Mouse (Mus musculus): ENCODE data around the gene Tmem141. TPM values are rescaled to one million over a fixed set of nuclear protein-coding genes. Genes with fewer than 3 reads are reported as not detected.

Tmem141 gene
- polyA plus RNA-seq (2015; fragmentation: Nextera tagmentation; extraction: Ambion mirVana), result 20.0 and 25.6 TPM in 2 replicates

DNA sequence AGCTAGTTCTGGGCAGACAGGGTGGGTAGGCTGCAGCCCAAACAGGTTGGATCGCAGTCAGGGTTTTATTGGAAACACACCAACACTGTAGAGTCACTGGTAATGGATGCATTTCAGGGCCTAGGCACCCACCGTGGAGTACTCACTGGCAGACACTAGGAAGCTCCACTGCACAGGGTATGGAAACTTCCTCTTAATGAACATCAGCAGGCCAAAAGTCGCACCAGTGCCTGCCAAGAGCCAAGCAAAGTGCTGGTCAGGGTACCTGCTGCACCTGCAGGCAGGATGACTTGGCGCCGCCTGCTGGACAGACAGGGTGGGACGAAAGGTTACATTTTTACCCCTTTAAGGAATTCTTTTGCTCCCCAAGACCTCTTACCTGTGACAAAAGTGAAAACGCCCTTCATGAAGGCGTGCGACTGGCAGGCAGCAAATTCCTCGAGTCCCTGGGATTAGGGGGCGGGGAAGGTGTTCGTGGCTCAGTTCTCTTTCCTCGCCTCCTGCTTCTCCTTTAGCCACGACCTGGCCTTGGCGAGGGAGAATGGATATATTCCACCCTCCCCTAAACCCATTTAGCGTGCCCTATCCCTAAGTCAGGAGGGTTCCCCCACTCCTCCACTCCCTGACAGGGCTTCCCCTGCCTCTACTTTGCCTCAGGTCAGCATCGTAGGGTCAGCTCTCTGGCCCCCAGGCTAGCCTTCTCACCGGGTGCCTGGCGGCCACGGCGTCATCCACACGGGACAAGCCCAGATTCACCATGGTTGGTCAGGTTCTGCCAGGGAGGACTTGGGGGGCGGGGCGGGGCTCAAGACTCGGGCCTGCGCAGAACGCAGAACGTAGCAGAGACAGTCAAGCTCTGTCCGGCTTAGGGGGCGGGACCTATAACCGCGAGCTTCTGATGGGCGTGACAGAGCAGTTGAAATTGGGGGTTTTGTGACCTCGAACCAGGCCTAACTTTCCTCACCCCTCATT, at the start of gene Tmem141:
Gene Tmem141 (minus strand): TSS at position 777 of the 972 bp plus-strand sequence.
- Histone ChIP-seq H3K27ac (ENCODE audit: low read length) (peak within 1 kb of the TSS; percentile 67), H3K4me3 (ENCODE audit: low read length) (peak within 1 kb of the TSS; percentile 62), H3K4me1 (ENCODE audit: control insufficient read depth, insufficient read depth, low read length) (peaks cover 9% of the 10 kb centered on the region), H3K36me3 (ENCODE audit: control insufficient read depth, insufficient read depth) (no peaks in the 10 kb centered on the region), H3K9ac (ENCODE audit: low read length) (peak within 1 kb of the TSS; percentile 79), H3K4me2 (ENCODE audit: low read depth, low read length) (peak within 1 kb of the TSS; percentile 92), H3K9me3 (replicated peaks; ENCODE audit: control insufficient read depth, low read length) (no peaks in the 10 kb centered on the region), H3K27me3 (ENCODE audit: control insufficient read depth, insufficient read depth, low read length) (peaks cover 19% of the 10 kb centered on the region)
- WGBS, result 6% methylated on average over 34 of the region's 34 CpGs
- peak; percentile 92 for ATAC-seq (replicated peaks; ENCODE audit: extremely low read depth, insufficient read depth, low FRiP score)

DNA sequence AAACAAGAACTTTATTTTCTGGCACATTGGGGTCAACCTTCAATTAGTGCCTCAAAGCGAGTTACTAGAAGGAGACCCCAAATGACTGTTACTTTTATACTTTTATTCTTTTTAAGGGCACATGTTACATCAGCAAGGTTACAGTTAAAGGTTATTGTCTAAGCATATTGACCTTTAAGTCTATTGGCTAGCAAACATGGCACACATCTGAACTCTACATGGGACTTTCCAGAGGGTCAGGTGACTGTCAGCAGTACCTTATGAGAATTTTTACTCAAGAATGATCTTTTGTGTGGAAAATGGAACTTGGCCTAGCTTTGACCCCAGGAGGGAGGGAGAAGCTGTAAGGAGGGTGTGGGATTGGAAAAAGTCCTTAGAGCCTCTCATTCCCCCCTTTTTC, 44.7 kb upstream of the Tmem141 start:
- Histone ChIP-seq H3K27me3 (ENCODE audit: control insufficient read depth, insufficient read depth, low read length) (no peaks in the 10 kb centered on the region), H3K36me3 (ENCODE audit: control insufficient read depth, insufficient read depth) (no peaks in the 10 kb centered on the region), H3K9me3 (replicated peaks; ENCODE audit: control insufficient read depth, low read length) (no peaks in the 10 kb centered on the region), H3K4me3 (ENCODE audit: low read length) (no peak overlapping the region), H3K4me2 (ENCODE audit: low read depth, low read length) (no peak overlapping the region), H3K4me1 (ENCODE audit: control insufficient read depth, insufficient read depth, low read length) (no peaks in the 10 kb centered on the region), H3K9ac (ENCODE audit: low read length) (no peak overlapping the region), H3K27ac (ENCODE audit: low read length) (no peak overlapping the region)
- no peak for ATAC-seq (replicated peaks; ENCODE audit: extremely low read depth, insufficient read depth, low FRiP score)
- WGBS, result 56% methylated on average over 1 of the region's 1 CpGs

DNA sequence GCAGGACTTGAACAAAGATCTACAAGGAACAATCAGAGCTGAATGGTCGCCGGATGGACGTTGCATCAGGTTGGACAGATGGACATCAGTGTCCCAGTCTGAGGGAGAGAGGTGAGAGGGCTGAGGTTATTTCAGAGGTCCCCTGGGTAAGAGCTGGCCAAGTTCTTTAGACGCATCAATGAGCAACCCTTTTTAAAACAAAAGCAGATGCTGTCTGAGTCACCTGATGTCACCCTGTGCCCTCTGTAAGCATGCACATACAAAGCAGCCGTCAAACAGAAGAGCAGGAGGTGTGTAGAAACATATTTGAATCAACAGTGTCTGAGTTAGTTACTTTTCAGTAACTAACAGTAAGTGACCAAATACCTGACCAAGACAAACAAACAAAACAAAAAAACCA, 42.3 kb upstream of the Tmem141 start:
- no peak overlapping the region for H3K4me3 ChIP-seq (ENCODE audit: low read length)
- no peak overlapping the region for H3K27ac ChIP-seq (ENCODE audit: low read length)
- no peak overlapping the region for H3K9ac ChIP-seq (ENCODE audit: low read length)
- WGBS, result 68% methylated on average over 5 of the region's 5 CpGs
- H3K27me3 ChIP-seq (ENCODE audit: control insufficient read depth, insufficient read depth, low read length), result no peaks in the 10 kb centered on the region
- ATAC-seq (replicated peaks; ENCODE audit: extremely low read depth, insufficient read depth, low FRiP score), result no peak
- H3K4me2 ChIP-seq (ENCODE audit: low read depth, low read length), result no peak overlapping the region
- no peaks in the 10 kb centered on the region for H3K36me3 ChIP-seq (ENCODE audit: control insufficient read depth, insufficient read depth)
- no peaks in the 10 kb centered on the region for H3K4me1 ChIP-seq (ENCODE audit: control insufficient read depth, insufficient read depth, low read length)
- no peaks in the 10 kb centered on the region for H3K9me3 ChIP-seq (replicated peaks; ENCODE audit: control insufficient read depth, low read length)

DNA sequence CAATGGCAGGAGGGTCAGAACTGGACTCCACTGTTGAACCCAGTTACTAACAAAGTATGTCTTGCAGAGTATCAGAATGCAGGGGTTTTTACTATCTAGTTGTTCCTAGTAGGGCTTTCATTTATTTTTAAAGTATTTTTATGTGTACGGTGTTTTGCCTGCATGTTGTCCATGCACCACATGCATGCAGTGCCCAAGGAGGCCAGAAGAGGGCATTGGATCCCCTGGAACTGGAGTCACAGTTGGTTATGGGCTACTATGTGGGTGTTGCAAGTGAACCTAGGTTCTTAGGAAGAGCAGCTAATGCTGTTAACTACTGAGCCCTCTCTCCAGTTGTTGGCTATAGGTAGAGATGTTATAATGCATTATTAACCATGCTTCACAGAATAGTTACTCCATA, 41.7 kb upstream of the Tmem141 start:
- H3K4me1 ChIP-seq (ENCODE audit: control insufficient read depth, insufficient read depth, low read length), result no peaks in the 10 kb centered on the region
- no peak overlapping the region for H3K9ac ChIP-seq (ENCODE audit: low read length)
- WGBS, result 57% methylated on average over 1 of the region's 1 CpGs
- H3K9me3 ChIP-seq (replicated peaks; ENCODE audit: control insufficient read depth, low read length), result no peaks in the 10 kb centered on the region
- H3K4me2 ChIP-seq (ENCODE audit: low read depth, low read length), result no peak overlapping the region
- ATAC-seq (replicated peaks; ENCODE audit: extremely low read depth, insufficient read depth, low FRiP score), result no peak
- no peak overlapping the region for H3K4me3 ChIP-seq (ENCODE audit: low read length)
- no peaks in the 10 kb centered on the region for H3K36me3 ChIP-seq (ENCODE audit: control insufficient read depth, insufficient read depth)
- no peak overlapping the region for H3K27ac ChIP-seq (ENCODE audit: low read length)
- no peaks in the 10 kb centered on the region for H3K27me3 ChIP-seq (ENCODE audit: control insufficient read depth, insufficient read depth, low read length)

DNA sequence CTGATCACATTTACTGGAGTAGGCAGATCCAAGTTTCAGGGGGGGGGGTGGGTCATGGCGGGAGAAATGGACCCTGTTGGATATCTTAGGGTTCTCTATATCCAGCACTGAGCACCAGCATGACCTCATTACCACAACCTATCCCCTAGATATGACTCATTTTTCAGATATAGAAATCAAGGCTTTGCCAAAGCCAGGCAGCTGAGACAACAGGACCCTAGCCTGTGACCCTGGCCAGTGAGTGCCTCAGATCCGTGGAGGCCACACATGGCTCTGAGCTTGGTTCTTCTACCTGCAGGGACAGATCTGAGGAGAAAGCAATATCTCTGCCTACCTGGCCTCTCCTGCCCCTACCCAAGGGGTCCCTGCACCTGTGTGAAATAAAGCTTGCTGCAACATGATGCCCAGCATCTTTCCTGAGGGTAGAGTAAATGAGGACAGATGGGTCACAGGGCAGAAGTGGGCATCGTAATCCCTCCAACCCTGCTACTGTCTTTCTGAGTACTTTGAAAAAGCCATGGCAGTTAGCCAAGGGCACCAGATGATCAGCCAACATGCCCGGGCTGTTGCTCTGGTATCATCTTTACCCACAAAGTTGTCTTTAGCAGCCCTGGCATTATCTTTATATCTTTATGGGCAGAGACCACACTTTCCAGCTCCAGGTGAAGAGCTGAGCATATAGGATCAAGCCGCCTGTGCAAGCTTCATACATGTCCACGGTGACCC, 39.6 kb upstream of the Tmem141 start:
- H3K4me2 ChIP-seq (ENCODE audit: low read depth, low read length), result no peak overlapping the region
- 76% methylated on average over 6 of the region's 6 CpGs for WGBS
- no peak overlapping the region for H3K27ac ChIP-seq (ENCODE audit: low read length)
- no peak overlapping the region for H3K4me3 ChIP-seq (ENCODE audit: low read length)
- no peak for ATAC-seq (replicated peaks; ENCODE audit: extremely low read depth, insufficient read depth, low FRiP score)
- no peaks in the 10 kb centered on the region for H3K27me3 ChIP-seq (ENCODE audit: control insufficient read depth, insufficient read depth, low read length)
- no peak overlapping the region for H3K9ac ChIP-seq (ENCODE audit: low read length)
- no peaks in the 10 kb centered on the region for H3K9me3 ChIP-seq (replicated peaks; ENCODE audit: control insufficient read depth, low read length)
- H3K4me1 ChIP-seq (ENCODE audit: control insufficient read depth, insufficient read depth, low read length), result no peaks in the 10 kb centered on the region
- no peaks in the 10 kb centered on the region for H3K36me3 ChIP-seq (ENCODE audit: control insufficient read depth, insufficient read depth)

DNA sequence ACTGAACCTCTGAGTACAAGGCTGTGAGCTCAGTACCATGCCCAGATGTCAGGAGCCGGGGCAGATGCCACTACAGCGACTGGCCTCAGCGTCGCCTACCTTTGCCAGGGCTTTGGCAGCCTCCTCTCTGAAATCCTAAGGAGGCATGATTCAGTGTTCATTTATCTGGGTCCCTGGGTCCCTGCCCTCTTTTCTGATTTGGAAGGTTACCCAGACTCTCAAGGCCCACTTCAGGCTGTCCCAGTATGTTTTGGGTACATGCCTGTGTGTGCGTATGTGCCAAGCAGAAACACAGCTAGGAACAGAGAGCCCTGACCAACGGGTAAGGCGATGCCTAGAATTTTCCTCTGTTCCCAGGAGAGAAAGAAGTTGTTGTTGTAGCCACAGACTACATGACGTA, 38.5 kb upstream of the Tmem141 start:
- Histone ChIP-seq H3K27me3 (ENCODE audit: control insufficient read depth, insufficient read depth, low read length) (0 out of 2 replicates have a peak, but pooled peaks cover 3% of the 10 kb centered on the region), H3K36me3 (ENCODE audit: control insufficient read depth, insufficient read depth) (no peaks in the 10 kb centered on the region), H3K4me1 (ENCODE audit: control insufficient read depth, insufficient read depth, low read length) (no peaks in the 10 kb centered on the region), H3K9me3 (replicated peaks; ENCODE audit: control insufficient read depth, low read length) (no peaks in the 10 kb centered on the region), H3K27ac (ENCODE audit: low read length) (no peak overlapping the region), H3K4me3 (ENCODE audit: low read length) (no peak overlapping the region), H3K9ac (ENCODE audit: low read length) (no peak overlapping the region), H3K4me2 (ENCODE audit: low read depth, low read length) (no peak overlapping the region)
- no peak; the same call in 1 of the 2 replicates for ATAC-seq (replicated peaks; ENCODE audit: extremely low read depth, insufficient read depth, low FRiP score)
- WGBS, result 78% methylated on average over 8 of the region's 8 CpGs

DNA sequence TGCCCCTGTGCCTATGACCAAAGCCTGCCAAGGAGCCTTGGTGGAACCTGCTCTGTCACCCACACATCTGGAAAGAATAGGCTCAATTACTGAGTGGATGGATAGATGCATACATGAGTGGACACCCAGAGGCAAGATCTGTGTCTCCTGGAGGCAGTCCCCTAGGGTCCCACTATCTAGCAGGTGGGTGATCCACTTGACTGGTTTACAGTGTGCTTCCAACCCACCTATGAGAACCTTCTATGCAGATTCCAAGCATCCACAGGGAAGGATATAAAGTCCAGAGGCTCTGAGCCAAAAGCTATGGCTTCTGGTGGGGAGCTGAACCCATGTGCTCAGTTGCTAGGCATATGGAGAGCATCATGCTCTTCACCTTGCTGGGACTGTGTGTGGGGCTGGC, 35.8 kb upstream of the Tmem141 start, which contains the start of gene Lcn5:
Gene Lcn5 (plus strand): TSS at position 301 of the 400 bp plus-strand sequence.
- H3K4me3 ChIP-seq (ENCODE audit: low read length), result no peak within 1 kb of the TSS
- H3K4me2 ChIP-seq (ENCODE audit: low read depth, low read length), result no peak within 1 kb of the TSS

DNA sequence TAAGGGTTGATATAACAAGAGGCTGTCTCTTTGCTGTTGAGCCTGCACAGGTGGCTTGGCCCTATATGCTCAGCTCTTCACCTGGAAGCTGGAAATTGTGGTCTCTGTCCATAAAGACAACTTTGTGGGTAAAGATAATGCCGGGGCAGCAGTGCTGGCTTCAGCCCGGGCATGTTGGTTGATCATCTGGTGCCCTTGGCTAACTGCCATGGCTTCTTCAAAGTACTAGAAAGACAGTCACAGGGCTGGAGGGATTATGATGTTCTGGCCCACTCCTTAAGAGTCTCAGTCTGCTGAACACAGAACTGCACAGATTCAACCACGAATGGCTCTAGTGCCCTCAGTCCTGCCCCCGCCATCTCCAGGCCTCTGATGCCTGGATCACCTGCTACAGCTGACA, 35.4 kb upstream of the Tmem141 start:
- Histone ChIP-seq H3K27ac (ENCODE audit: low read length) (no peak overlapping the region), H3K36me3 (ENCODE audit: control insufficient read depth, insufficient read depth) (no peaks in the 10 kb centered on the region), H3K9ac (ENCODE audit: low read length) (no peak overlapping the region), H3K4me3 (ENCODE audit: low read length) (no peak overlapping the region), H3K4me1 (ENCODE audit: control insufficient read depth, insufficient read depth, low read length) (no peaks in the 10 kb centered on the region), H3K4me2 (ENCODE audit: low read depth, low read length) (no peak overlapping the region), H3K27me3 (ENCODE audit: control insufficient read depth, insufficient read depth, low read length) (0 out of 2 replicates have a peak, but pooled peaks cover 3% of the 10 kb centered on the region), H3K9me3 (replicated peaks; ENCODE audit: control insufficient read depth, low read length) (no peaks in the 10 kb centered on the region)
- no peak for ATAC-seq (replicated peaks; ENCODE audit: extremely low read depth, insufficient read depth, low FRiP score)
- 71% methylated on average over 4 of the region's 4 CpGs for WGBS

More for the DNA sequence above, 35.8 kb upstream of the Tmem141 start, which contains the start of gene Lcn5:
- no peak within 1 kb of the TSS for H3K27ac ChIP-seq (ENCODE audit: low read length)
- 0 out of 2 replicates have a peak, but pooled peaks cover 3% of the 10 kb centered on the region for H3K27me3 ChIP-seq (ENCODE audit: control insufficient read depth, insufficient read depth, low read length)
- ATAC-seq (replicated peaks; ENCODE audit: extremely low read depth, insufficient read depth, low FRiP score), result no peak
- no peaks in the 10 kb centered on the region for H3K4me1 ChIP-seq (ENCODE audit: control insufficient read depth, insufficient read depth, low read length)
- no peak within 1 kb of the TSS for H3K9ac ChIP-seq (ENCODE audit: low read length)
- H3K36me3 ChIP-seq (ENCODE audit: control insufficient read depth, insufficient read depth), result no peaks in the 10 kb centered on the region
- H3K9me3 ChIP-seq (replicated peaks; ENCODE audit: control insufficient read depth, low read length), result no peaks in the 10 kb centered on the region

DNA sequence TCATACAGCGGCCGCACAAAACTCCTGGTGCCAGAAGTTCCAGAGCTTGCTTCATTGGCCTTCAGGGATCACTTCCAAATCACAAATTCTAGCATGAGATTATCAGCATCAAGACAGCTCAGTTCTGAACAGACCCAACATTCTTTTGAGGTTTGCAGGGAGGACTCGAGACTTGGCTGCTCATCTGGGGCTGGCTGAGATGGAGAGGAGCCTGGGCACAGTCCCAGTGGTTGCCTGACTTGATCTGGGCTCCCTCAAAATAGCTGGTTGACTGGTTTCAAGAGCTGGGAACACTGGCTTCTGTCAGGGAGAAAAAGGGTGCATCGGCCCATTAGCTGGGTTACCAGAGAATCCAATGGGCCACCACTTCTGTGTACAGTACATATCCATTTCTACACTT, 34.9 kb upstream of the Tmem141 start:
- H3K27me3 ChIP-seq (ENCODE audit: control insufficient read depth, insufficient read depth, low read length), result 0 out of 2 replicates have a peak, but pooled peaks cover 3% of the 10 kb centered on the region
- no peaks in the 10 kb centered on the region for H3K4me1 ChIP-seq (ENCODE audit: control insufficient read depth, insufficient read depth, low read length)
- WGBS, result 67% methylated on average over 4 of the region's 4 CpGs
- no peak overlapping the region for H3K27ac ChIP-seq (ENCODE audit: low read length)
- H3K4me2 ChIP-seq (ENCODE audit: low read depth, low read length), result no peak overlapping the region
- no peaks in the 10 kb centered on the region for H3K9me3 ChIP-seq (replicated peaks; ENCODE audit: control insufficient read depth, low read length)
- ATAC-seq (replicated peaks; ENCODE audit: extremely low read depth, insufficient read depth, low FRiP score), result no peak
- no peak overlapping the region for H3K4me3 ChIP-seq (ENCODE audit: low read length)
- no peak overlapping the region for H3K9ac ChIP-seq (ENCODE audit: low read length)
- no peaks in the 10 kb centered on the region for H3K36me3 ChIP-seq (ENCODE audit: control insufficient read depth, insufficient read depth)
